Mouse (Mus musculus) liver, embryonic 12.5 days (tissue): ENCODE measurements around the gene Relb. TPM values are rescaled to one million over a fixed set of nuclear protein-coding genes. Genes with fewer than 3 reads are reported as not detected.
A peak's percentile ranks its signal among the peaks of the same experiment; 100 is the strongest.

Experiments used
- ATAC-seq: fragments of 200-750 bp; cut with Nextera tagmentation; 2 replicates; pipeline ENCODE4 v1.8.0; 2017; ENCODE audit warnings: moderate number of reproducible peaks, mild to moderate bottlenecking, moderate library complexity
- H3K27ac ChIP-seq: fragments of 300-500 bp; sonication (generic); 2 replicates; pipeline ENCODE4 v1.5.1; 2016; ENCODE audit warnings: mild to moderate bottlenecking
- H3K27me3 ChIP-seq: fragments of 300-500 bp; sonication (generic); replicated peaks from 2 replicates; pipeline ENCODE4 v1.6.1; 2016; ENCODE audit warnings: mild to moderate bottlenecking, moderate library complexity
- H3K36me3 ChIP-seq: fragments of 300-500 bp; sonication (generic); 2 replicates; pipeline ENCODE4 v1.6.1; 2016; ENCODE audit warnings: mild to moderate bottlenecking, moderate library complexity
- H3K4me1 ChIP-seq: fragments of 300-500 bp; sonication (generic); 2 replicates; pipeline ENCODE4 v1.6.1; 2016
- H3K4me2 ChIP-seq: fragments of 300-500 bp; sonication (generic); 2 replicates; pipeline ENCODE4 v1.6.1; 2016; ENCODE audit warnings: mild to moderate bottlenecking, moderate library complexity
- H3K4me3 ChIP-seq: fragments of 300-500 bp; sonication (generic); 2 replicates; pipeline ENCODE4 v1.5.1; 2016; ENCODE audit warnings: mild to moderate bottlenecking, moderate library complexity
- H3K9ac ChIP-seq: fragments of 300-500 bp; sonication (generic); 2 replicates; pipeline ENCODE4 v1.6.1; 2016; ENCODE audit warnings: mild to moderate bottlenecking, moderate library complexity
- H3K9me3 ChIP-seq: fragments of 300-500 bp; sonication (generic); replicated peaks from 2 replicates; pipeline ENCODE4 v1.6.1; 2016; ENCODE audit warnings: mild to moderate bottlenecking, moderate library complexity
- WGBS: fragments of 180-500 bp; shearing (Covaris S2); methylation state at CpG from one replicate; pipeline ENCODE4 v1.1.7; 2016; ENCODE audit not compliant: insufficient replicate concordance; 5-methylcytosine and 5-hydroxymethylcytosine counted together
- polyA plus RNA-seq: library from polyadenylated mRNA; unstranded; fragments of >200 nt; fragmentation: Nextera tagmentation; extraction: Ambion mirVana; gene quantifications from 2 replicates; pipeline ENCODE4 v1.2.1, GENCODE M21; 2016

Relb gene
- polyA plus RNA-seq, 1 experiment from 2014 or later: 1.9 TPM

GRCm38 (mm10) chr7:19577877-19578414, 51.3 kb downstream of the Relb start:
- Histone ChIP-seq H3K4me2 (peak overlapping the region; percentile 92), H3K27me3 (peaks cover 18% of the 10 kb centered on the region), H3K4me3 (peak overlapping the region; percentile 54), H3K9ac (peak overlapping the region; percentile 62), H3K4me1 (peaks cover 61% of the 10 kb centered on the region), H3K27ac (no peak overlapping the region), H3K9me3 (no peaks in the 10 kb centered on the region), H3K36me3 (peaks cover 33% of the 10 kb centered on the region)
- 12% methylated on average over 10 of the region's 10 CpGs for WGBS
- no peak; the same call in 1 of the 2 replicates for ATAC-seq

- under 1% methylated on average over 56 of the region's 56 CpGs for WGBS
- Histone ChIP-seq H3K36me3 (peaks cover 28% of the 10 kb centered on the region), H3K9me3 (no peaks in the 10 kb centered on the region), H3K9ac (peak within 1 kb of the TSS; percentile 62), H3K4me1 (peaks cover 64% of the 10 kb centered on the region), H3K4me3 (peak within 1 kb of the TSS; percentile 54), H3K27ac (no peak within 1 kb of the TSS; the same call in 1 of the 2 replicates), H3K27me3 (peaks cover 18% of the 10 kb centered on the region), H3K4me2 (peak within 1 kb of the TSS; percentile 92)
- ATAC-seq: no peak
Measured at GRCm38 (mm10) chr7:19577141-19577852, 51.9 kb downstream of the Relb start, which contains the start of the genes Zfp296 and Gemin7. Gene Zfp296 (plus strand): TSS chr7:19577287. Gene Gemin7 (minus strand): TSS chr7:19577595.

- Histone ChIP-seq H3K9me3 (no peaks in the 10 kb centered on the region), H3K4me1 (peaks cover 79% of the 10 kb centered on the region), H3K9ac (peak overlapping the region; percentile 52; the same call in 1 of the 2 replicates), H3K27ac (peak overlapping the region; percentile 27), H3K4me2 (peak overlapping the region; percentile 35), H3K36me3 (peaks cover 22% of the 10 kb centered on the region), H3K27me3 (peaks cover 18% of the 10 kb centered on the region), H3K4me3 (no peak overlapping the region)
- ATAC-seq: no peak
- 40% methylated on average over 3 of the region's 3 CpGs for WGBS
Measured at GRCm38 (mm10) chr7:19575559-19575958, 53.7 kb downstream of the Relb start.

GRCm38 (mm10) chr7:19573776-19574140, 55.5 kb downstream of the Relb start:
- no peaks in the 10 kb centered on the region for H3K9me3 ChIP-seq
- peak overlapping the region; percentile 92 for H3K9ac ChIP-seq
- peak overlapping the region; percentile 87 for H3K4me3 ChIP-seq
- 22% methylated on average over 16 of the region's 16 CpGs for WGBS
- H3K27me3 ChIP-seq: peaks cover 18% of the 10 kb centered on the region
- H3K4me1 ChIP-seq: peaks cover 86% of the 10 kb centered on the region
- ATAC-seq: no peak
- H3K36me3 ChIP-seq: peaks cover 29% of the 10 kb centered on the region
- H3K4me2 ChIP-seq: peak overlapping the region; percentile 88
- peak overlapping the region; percentile 92 for H3K27ac ChIP-seq

GRCm38 (mm10) chr7:19572926-19573775, 56.1 kb downstream of the Relb start:
- peak overlapping the region; percentile 92 for H3K9ac ChIP-seq
- WGBS: 2% methylated on average over 53 of the region's 53 CpGs
- peaks cover 84% of the 10 kb centered on the region for H3K4me1 ChIP-seq
- peak overlapping the region; percentile 92 for H3K27ac ChIP-seq
- peak; percentile 86 for ATAC-seq
- H3K4me3 ChIP-seq: peak overlapping the region; percentile 87
- peaks cover 35% of the 10 kb centered on the region for H3K36me3 ChIP-seq
- peaks cover 17% of the 10 kb centered on the region for H3K27me3 ChIP-seq
- no peaks in the 10 kb centered on the region for H3K9me3 ChIP-seq
- peak overlapping the region; percentile 88 for H3K4me2 ChIP-seq

- Histone ChIP-seq H3K27ac (0 out of 2 replicates have a peak overlapping the region, but pooled peaks have one; percentile 3), H3K4me1 (peaks cover 70% of the 10 kb centered on the region)
Measured at GRCm38 (mm10) chr7:19569647-19570046, 59.6 kb downstream of the Relb start.

GRCm38 (mm10) chr7:19567426-19567825, 61.8 kb downstream of the Relb start:
- WGBS: 89% methylated on average over 8 of the region's 8 CpGs
- H3K9me3 ChIP-seq: 0 out of 2 replicates have a peak, but pooled peaks cover 5% of the 10 kb centered on the region
- ATAC-seq: no peak
- no peaks in the 10 kb centered on the region for H3K27me3 ChIP-seq
- peaks cover 76% of the 10 kb centered on the region for H3K36me3 ChIP-seq
- no peak overlapping the region for H3K9ac ChIP-seq
- peak overlapping the region; percentile 13; the same call in 1 of the 2 replicates for H3K27ac ChIP-seq
- no peak overlapping the region for H3K4me3 ChIP-seq
- no peak overlapping the region for H3K4me2 ChIP-seq
- H3K4me1 ChIP-seq: peaks cover 78% of the 10 kb centered on the region

More at GRCm38 (mm10) chr7:19569647-19570046, 59.6 kb downstream of the Relb start:
- no peak overlapping the region for H3K4me3 ChIP-seq
- H3K36me3 ChIP-seq: peaks cover 67% of the 10 kb centered on the region
- H3K9ac ChIP-seq: no peak overlapping the region
- H3K27me3 ChIP-seq: no peaks in the 10 kb centered on the region
- H3K4me2 ChIP-seq: no peak overlapping the region
- 80% methylated on average over 3 of the region's 3 CpGs for WGBS
- H3K9me3 ChIP-seq: 0 out of 2 replicates have a peak, but pooled peaks cover under 1% of the 10 kb centered on the region
- no peak for ATAC-seq

GRCm38 (mm10) chr7:19565803-19566202, 63.4 kb downstream of the Relb start:
- Histone ChIP-seq H3K9me3 (0 out of 2 replicates have a peak, but pooled peaks cover 5% of the 10 kb centered on the region), H3K4me1 (peaks cover 64% of the 10 kb centered on the region), H3K27me3 (no peaks in the 10 kb centered on the region), H3K4me3 (no peak overlapping the region), H3K36me3 (peaks cover 67% of the 10 kb centered on the region), H3K9ac (no peak overlapping the region), H3K4me2 (no peak overlapping the region), H3K27ac (peak overlapping the region; percentile 95)
- no peak for ATAC-seq
- WGBS: 87% methylated on average over 2 of the region's 2 CpGs

GRCm38 (mm10) chr7:19564455-19564854, 64.8 kb downstream of the Relb start:
- Histone ChIP-seq H3K4me2 (peak overlapping the region; percentile 95), H3K4me1 (peaks cover 68% of the 10 kb centered on the region), H3K27ac (peak overlapping the region; percentile 95), H3K4me3 (peak overlapping the region; percentile 98; the same call in 1 of the 2 replicates), H3K36me3 (peaks cover 58% of the 10 kb centered on the region), H3K27me3 (no peaks in the 10 kb centered on the region), H3K9ac (peak overlapping the region; percentile 99; the same call in 1 of the 2 replicates), H3K9me3 (0 out of 2 replicates have a peak, but pooled peaks cover 5% of the 10 kb centered on the region)
- WGBS: 86% methylated on average over 4 of the region's 4 CpGs
- no peak for ATAC-seq

GRCm38 (mm10) chr7:19563884-19564283, 65.4 kb downstream of the Relb start:
- Histone ChIP-seq H3K4me2 (peak overlapping the region; percentile 95), H3K4me3 (peak overlapping the region; percentile 98), H3K36me3 (peaks cover 56% of the 10 kb centered on the region), H3K27ac (peak overlapping the region; percentile 95), H3K27me3 (no peaks in the 10 kb centered on the region), H3K4me1 (peaks cover 69% of the 10 kb centered on the region), H3K9me3 (0 out of 2 replicates have a peak, but pooled peaks cover 5% of the 10 kb centered on the region), H3K9ac (peak overlapping the region; percentile 99)
- 28% methylated on average over 3 of the region's 3 CpGs for WGBS
- peak; percentile 85 for ATAC-seq

GRCm38 (mm10) chr7:19562643-19563410, 66.4 kb downstream of the Relb start, which contains the start of gene Ppp1r37:
Gene Ppp1r37 (minus strand): TSS chr7:19563076.
- no peaks in the 10 kb centered on the region for H3K27me3 ChIP-seq
- peaks cover 55% of the 10 kb centered on the region for H3K36me3 ChIP-seq
- H3K4me2 ChIP-seq: peak within 1 kb of the TSS; percentile 95
- 0 out of 2 replicates have a peak, but pooled peaks cover 5% of the 10 kb centered on the region for H3K9me3 ChIP-seq
- peak within 1 kb of the TSS; percentile 98 for H3K4me3 ChIP-seq
- peak within 1 kb of the TSS; percentile 95 for H3K27ac ChIP-seq
- peaks cover 71% of the 10 kb centered on the region for H3K4me1 ChIP-seq
- ATAC-seq: no peak
- 6% methylated on average over 19 of the region's 19 CpGs for WGBS
- peak within 1 kb of the TSS; percentile 99 for H3K9ac ChIP-seq
